Mouse (Mus musculus) adipocyte (in vitro differentiated cells): ENCODE measurements at regions not wholly inside any gene's neighbourhood (a gene's known extent, or its start where the extent isn't known, plus 50 kb on each side); places are given as distances from the start of the nearest gene placed in this dataset.

Experiments used
- DNase-seq: peaks from one replicate; pipeline ENCODE4 v3.0.0-alpha.2; 2016; ENCODE audit warnings: low spot score

GRCm38 (mm10) chr6:17400147-17400546 lies 63.5 kb upstream of the Met start:
- DNase-seq = peak; percentile 70

- no peak for DNase-seq
These were observed 55.5 kb upstream of the Met start for GRCm38 (mm10) chr6:17408094-17408493.

GRCm38 (mm10) chr6:17409703-17410408 lies 53.7 kb upstream of the Met start:
- no peak for DNase-seq

- DNase-seq = no peak
These were observed 53.2 kb upstream of the Met start for GRCm38 (mm10) chr6:17410409-17410722.
